Mouse (Mus musculus) stomach, postnatal 0 days (tissue): Measurements from ENCODE around the gene Olfr1329.
"Not testable (repeated sequence)": the region's sequence is repeated elsewhere in the genome, so short reads cannot be mapped to it uniquely, and the experiment has no call there.

Experiments
- CTCF ChIP-seq: IDR thresholded peaks from 2 replicates; pipeline ENCODE4 v1.5.1; 2016; ENCODE audit warnings: antibody characterized with exemption, low read depth, mild to moderate bottlenecking, moderate library complexity
- EP300 ChIP-seq: optimal IDR thresholded peaks from 2 replicates; pipeline ENCODE3; 2016; ENCODE audit warnings: antibody characterized with exemption

GRCm38 (mm10) chr4:118931326-118931725, 14.1 kb upstream of the Olfr1329 start:
- not testable (repeated sequence) for TF ChIP-seq EP300, CTCF
